Mouse (Mus musculus) layer of hippocampus, adult 9-10 months (tissue): ENCODE measurements around the gene AC109138.7.
"Not testable (repeated sequence)": the region's sequence is repeated elsewhere in the genome, so short reads cannot be mapped to it uniquely, and the experiment has no call there.

Experiments
- DNase-seq: peaks from one replicate; pipeline ENCODE4 v3.0.0; 2022; ENCODE audit warnings: low spot score

The AC109138.7 gene

DNA sequence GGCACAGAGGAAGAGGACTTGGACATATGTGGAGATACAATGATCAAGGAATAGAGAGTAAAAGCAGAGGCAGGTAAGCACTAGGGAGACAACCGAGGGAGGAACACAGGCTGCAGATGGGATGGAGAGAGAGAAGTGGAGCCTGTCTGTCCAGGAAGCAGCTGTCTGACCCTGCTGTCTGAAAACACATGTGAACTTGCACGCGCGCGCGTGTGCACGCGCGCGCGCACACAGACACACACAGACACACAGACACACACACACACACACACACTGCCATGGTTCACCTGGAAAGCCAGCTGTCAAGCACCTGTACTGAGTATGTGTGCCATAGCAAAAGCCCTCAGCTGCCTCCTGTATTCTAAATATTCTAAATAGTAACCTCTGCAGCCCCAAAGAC, 4.1 kb downstream of the AC109138.7 start:
- DNase-seq: no peak

DNA sequence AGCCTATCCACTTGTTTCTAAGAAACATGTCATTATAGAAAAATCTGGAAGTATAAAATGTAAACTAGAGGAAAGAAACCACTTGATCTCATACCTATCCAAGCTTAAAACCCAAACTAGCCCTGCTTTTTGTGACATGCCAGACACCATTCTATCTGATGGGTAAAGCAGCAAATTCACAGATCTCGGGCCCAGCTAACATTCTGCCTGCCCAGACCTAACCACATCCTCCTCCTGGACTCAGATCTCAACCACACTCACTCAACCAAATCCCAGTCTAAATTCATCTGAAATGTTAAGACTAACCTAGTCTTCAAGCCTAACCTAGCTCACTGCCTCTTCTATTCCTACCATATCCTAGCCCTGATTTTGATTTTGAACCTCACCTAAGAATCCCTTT, 4.6 kb downstream of the AC109138.7 start:
- no peak for DNase-seq

- DNase-seq: no peak
These were observed 5.8 kb downstream of the AC109138.7 start for GRCm38 (mm10) chr19:4219943-4220342.

DNA sequence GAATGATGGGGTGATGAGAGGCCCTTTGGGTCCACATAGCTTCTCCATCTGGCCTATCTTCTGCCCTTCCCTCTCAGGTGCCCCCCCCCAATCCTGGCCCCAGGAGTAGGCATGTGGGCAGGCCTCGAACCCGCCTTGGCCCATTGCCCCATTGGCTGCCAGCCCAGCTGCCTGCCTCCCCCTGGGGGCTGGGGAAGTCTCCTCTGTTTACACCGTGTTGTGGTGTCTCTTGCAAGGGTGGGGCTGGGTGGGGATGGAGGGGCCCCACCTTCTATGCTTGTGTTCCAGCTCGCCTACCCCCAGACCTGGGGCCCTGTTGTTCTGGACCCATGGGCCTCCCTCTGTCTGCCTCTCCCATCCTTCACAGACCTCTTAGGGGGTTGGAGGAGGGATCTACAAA, 6.3 kb downstream of the AC109138.7 start:
- DNase-seq: no peak

DNA sequence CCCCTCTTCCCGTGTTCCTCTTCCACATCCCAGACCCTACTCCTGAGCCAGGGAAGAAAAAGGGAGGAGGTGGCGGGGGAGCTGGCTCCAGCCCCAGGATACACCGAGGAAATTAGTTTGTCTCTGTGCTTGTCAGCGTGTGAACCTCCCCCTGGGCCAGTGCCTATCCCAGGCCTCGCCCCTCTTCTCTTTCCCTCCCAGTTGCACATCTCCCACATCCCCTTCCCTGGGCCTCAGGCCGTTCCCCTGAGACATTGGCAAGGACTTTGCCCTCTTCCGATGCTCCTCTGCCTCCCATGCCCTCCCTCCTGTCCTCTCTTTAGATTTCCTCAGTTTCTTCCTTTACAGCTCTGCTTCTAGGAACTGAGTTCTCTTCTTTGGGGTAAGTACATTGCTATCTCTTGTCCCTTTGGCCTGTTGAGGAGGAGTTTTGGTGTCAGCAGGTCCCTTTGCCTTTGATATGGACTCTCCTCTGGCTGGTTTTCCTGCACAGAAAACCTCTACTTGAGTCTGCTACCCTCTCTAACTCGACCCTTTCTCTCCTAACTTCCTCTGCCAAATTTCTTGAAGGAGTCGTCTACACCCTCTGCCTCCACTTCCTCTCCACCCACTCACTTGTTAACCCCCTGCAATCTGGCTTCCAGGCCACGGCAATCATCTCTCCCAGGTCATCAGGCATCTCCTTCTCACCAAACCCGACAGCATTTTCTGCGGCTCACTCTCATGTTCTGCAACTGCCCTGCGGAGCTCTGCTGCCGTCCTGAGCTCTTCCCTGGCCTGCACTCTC, 7.0 kb downstream of the AC109138.7 start:
- no peak for DNase-seq

- no peak for DNase-seq
These were observed 8.0 kb downstream of the AC109138.7 start for GRCm38 (mm10) chr19:4222165-4222564.

- DNase-seq: no peak
These were observed 12.6 kb downstream of the AC109138.7 start for GRCm38 (mm10) chr19:4226779-4227178.

- DNase-seq: no peak
These were observed 13.3 kb downstream of the AC109138.7 start for GRCm38 (mm10) chr19:4227446-4227845.

GRCm38 (mm10) chr19:4227894-4228678, 13.9 kb downstream of the AC109138.7 start:
- DNase-seq: no peak

DNA sequence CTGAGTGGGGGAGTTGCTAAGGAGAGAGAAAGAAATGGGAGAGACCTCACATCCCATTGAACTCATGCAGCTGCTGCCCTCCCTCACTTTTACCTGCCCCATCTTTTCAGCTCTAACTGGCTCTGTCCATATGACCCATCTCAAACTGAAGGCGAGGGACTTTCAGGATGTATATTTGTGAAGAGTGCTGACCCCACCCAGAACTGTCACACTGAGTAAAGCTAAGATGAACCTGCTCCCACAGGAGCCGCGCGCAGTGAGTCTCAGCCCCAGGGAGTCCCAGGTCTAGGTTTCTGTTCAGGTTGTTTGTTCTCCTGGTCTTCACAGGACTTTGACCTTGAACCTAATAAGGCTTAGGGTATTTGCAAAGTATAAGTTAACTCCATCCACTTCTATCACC, 14.7 kb downstream of the AC109138.7 start:
- no peak for DNase-seq

GRCm38 (mm10) chr19:4229451-4230076, 15.4 kb downstream of the AC109138.7 start:
- no peak for DNase-seq

DNA sequence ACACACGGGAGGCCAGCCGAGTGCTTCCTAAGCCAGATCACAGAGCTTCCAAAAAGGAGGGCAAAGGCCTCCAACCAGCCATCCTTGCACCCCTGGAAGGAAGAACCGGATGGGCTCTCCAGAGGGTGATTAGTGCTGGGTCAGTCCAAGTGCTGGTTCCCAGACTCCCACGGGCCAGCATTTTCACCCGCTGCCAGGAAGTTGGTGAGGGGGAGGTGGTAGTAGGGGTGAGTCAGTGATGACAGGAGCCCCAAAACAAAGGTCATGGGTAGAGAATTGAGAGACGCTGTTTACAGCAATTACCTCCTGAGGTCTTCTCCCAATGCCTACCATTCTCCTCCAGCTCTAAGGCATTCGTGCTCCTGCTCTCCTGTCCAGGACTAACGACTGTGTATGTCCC, 16.3 kb downstream of the AC109138.7 start:
- no peak for DNase-seq

DNA sequence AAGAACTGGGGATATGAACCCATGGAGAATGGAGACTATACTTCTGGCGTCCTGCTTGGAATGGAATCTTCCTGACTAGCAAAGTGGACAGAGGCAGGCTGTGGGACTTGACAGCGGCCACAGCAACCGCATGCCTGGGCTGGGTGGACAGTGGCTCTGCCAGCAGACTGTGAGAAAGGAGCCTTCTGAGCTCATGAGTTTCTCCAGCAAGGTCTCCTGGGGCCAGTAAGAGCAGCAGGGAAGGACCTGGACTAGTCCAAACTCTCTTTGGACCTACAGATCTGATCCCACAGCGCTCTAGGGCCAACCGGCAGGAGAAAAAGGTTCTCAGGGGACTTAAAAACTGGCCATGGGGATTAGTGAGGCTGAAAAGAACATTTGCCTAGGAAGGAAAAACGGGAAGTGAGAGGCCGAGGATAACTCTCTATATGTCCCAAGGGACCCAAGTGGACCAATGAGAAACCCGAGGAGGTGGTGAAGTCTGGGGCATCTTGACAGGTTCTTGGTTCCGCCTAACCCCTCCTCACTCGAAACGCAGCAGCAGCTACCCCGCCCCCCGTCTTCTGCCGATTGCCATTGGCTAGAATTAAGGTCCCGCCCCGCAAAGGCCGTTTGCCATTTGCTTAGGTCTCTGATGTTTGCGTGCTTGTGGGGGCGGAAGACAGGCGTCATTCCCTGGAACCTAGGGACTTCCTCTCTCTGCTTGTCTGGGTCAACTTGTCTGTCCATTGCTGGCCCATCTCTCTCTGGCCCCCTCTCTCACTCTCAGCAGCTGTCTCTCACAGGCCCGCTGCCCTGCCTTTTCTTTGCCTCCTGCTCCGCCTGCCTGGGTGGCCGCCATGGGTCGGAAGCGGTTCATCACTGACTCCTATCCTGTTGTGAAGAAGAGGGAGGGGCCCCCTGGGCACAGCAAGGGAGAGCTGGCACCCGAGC, 17.4 kb downstream of the AC109138.7 start, which contains the start of gene Pold4:
Pold4 (plus strand) TSS at position 647 of the 933 bp plus-strand sequence.
- DNase-seq: peak; percentile 96

- no peak for DNase-seq
These were observed 18.0 kb downstream of the AC109138.7 start for GRCm38 (mm10) chr19:4232186-4232572.

DNA sequence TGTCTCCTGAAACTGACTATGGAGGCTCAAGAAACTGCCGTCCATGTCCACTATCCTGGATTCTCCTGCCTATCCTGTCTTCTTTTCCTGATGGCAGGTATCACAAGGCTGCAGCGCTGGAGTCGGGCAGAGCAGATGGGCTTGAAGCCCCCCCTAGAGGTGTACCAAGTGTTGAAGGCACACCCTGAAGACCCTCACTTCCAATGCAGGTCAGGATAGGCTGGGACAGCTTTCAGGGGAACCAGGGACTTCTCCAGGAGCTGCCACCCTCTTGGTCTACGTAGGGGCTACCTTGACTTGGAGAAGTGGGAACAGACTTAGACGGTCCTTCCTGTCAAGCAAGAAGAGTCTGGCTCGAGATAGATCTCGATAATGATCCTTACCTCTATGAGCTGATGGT, 18.5 kb downstream of the AC109138.7 start:
- DNase-seq: no peak

DNA sequence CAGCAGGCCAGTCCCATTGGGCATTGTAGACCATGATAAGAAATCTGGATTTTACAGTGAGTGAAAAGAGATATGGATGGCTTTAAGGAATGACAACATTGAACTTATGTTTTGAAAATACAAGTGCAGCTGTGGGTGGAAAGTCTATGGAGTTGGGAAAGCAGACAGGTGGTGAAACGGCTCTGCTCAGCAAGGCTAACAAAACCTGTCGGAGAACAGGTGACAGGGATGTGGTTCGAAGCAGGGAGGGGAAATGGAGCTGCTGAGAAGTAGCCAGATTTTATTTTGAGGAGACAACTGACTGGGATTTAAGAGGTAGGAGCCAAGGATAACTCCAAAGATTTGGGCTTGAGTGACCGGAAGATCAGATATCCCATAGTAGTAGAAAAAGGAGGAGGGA, 20.4 kb downstream of the AC109138.7 start:
- no peak for DNase-seq

- no peak for DNase-seq
These were observed 26.1 kb downstream of the AC109138.7 start for GRCm38 (mm10) chr19:4240247-4240668.

DNA sequence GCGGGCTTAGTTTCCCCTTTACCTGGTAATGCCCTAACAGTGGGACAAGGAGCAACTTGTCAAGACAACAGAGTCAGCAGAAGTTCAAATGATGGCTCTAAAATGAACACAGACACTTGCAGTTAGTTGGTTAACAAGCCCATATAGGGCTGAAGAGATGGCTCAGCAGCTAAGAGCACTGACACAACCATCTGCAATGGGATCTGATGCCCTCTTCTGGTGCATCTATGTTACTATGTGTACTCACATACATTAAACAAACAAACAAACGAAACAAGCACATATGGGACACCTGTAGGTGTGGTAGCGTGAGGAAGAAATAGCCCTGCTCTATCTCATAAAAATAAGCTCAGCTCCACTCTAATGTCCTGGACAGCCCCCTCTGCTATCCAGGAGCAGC, 28.3 kb downstream of the AC109138.7 start:
- no peak for DNase-seq

DNA sequence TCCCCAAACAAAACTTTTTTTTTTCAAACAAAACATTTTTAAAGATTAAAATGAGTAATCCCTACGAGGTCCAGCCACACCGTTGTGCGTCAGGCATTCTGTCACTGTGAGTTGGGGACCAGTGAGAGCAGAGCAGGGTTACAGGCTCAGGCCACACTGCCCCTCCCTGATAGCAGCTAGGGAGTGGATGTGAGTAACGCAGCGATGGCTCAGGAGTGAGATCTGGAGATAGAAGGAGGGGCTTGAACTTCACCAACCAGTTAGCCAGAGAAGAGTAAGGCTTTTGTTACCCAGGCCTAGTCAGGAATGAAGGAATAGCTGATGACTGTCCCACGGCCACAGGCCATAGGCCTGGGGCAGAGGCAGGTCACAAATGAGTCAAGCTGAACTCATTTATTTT, 30.6 kb downstream of the AC109138.7 start:
- DNase-seq: no peak

DNA sequence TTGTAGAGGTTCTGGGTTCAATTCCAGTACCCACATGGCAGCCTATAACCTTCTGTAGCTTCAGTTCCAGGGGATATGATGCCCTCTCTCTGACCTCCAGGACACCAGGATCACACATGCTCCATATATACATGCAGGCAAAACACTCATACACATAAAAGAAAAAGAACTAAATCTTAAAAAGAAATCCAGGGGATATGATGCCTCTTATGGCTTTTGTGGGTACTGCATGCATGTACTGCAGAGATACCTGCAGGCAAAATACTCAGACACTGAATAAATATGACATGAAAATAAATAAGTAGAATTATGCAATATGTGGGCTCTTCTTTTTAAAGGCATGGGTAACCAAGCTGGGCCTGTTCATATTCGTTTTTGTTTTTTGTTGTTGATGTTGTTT, 32.9 kb downstream of the AC109138.7 start:
- no peak for DNase-seq

GRCm38 (mm10) chr19:4248683-4249082, 34.5 kb downstream of the AC109138.7 start:
- DNase-seq: not testable (repeated sequence)

DNA sequence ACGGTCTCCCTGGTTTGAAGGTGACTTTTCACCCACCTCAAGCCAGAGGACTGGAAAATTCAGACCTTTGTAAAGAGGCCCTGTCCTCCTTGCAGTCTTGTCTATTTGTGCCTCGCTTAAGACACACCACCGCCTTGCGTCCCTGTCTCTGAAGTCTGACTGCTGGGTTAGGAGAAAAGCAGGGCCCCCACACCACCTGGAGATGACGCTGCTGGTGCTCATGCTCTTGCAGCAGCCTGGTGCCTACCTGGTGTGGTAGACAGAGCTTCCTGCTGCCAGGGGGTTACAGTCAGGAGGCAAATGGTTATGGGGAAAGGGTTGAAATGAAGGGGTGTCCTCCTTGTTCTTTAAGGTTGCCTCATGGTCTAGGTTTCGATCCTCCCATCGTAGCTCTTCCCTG, 40.1 kb downstream of the AC109138.7 start:
- no peak for DNase-seq
